Mouse (Mus musculus) ES-E14 (cell line): Measurements from ENCODE around the gene Hoxb2. TPM values are rescaled to one million over a fixed set of nuclear protein-coding genes. Genes with fewer than 3 reads are reported as not detected.

Source experiments
- DNase-seq: peaks from one replicate; pipeline ENCODE4 v3.0.0-alpha.2; 2013; ENCODE audit warnings: low read depth, low spot score
- H3K27ac ChIP-seq: 2 replicates; pipeline ENCODE4 v1.5.1; 2012; ENCODE audit warnings: low read depth, mild to moderate bottlenecking, low read length, moderate library complexity, mixed read lengths; ENCODE audit not compliant: poor library complexity, insufficient read depth, severe bottlenecking
- H3K36me3 ChIP-seq: 2 replicates; pipeline ENCODE4 v1.6.1; 2012; ENCODE audit warnings: mild to moderate bottlenecking, low read length, moderate library complexity, mixed read lengths; ENCODE audit not compliant: control insufficient read depth, poor library complexity, insufficient read depth, severe bottlenecking
- H3K4me1 ChIP-seq, 2 experiments: fragments of 150-350 bp in 1 of 2; sonication (generic) in 1 of 2; 2 replicates each; pipeline ENCODE4 v1.6.1; 2012; ENCODE audit warnings: low read length in 2 of 2, mild to moderate bottlenecking in 1 of 2, mixed read lengths in 1 of 2; ENCODE audit not compliant: control insufficient read depth in 2 of 2, insufficient read depth in 2 of 2, poor library complexity in 1 of 2
- H3K4me3 ChIP-seq, 2 experiments: fragments of 150-350 bp in 1 of 2; sonication (generic) in 1 of 2; 2 replicates each; pipeline ENCODE4 v1.5.1; 2012; ENCODE audit warnings: low read length in 2 of 2, low read depth in 1 of 2, mild to moderate bottlenecking in 1 of 2, mixed read lengths in 1 of 2; ENCODE audit not compliant: insufficient read depth in 1 of 2, poor library complexity in 1 of 2, severe bottlenecking in 1 of 2
- H3K9ac ChIP-seq: 2 replicates; pipeline ENCODE4 v1.6.1; 2012; ENCODE audit warnings: low read depth, mild to moderate bottlenecking, low read length, mixed read lengths; ENCODE audit not compliant: poor library complexity, insufficient read depth, severe bottlenecking
- H3K9me3 ChIP-seq: fragments of 150-350 bp; sonication (generic); 2 replicates; pipeline ENCODE4 v1.6.1; 2012; ENCODE audit warnings: low read depth, mild to moderate bottlenecking, low read length; ENCODE audit not compliant: control insufficient read depth, insufficient read depth
- CHD2 ChIP-seq: IDR thresholded peaks from 2 replicates; pipeline ENCODE4 v1.6.1; 2014; ENCODE audit warnings: mild to moderate bottlenecking, low read depth, low read length, inconsistent platforms
- HCFC1 ChIP-seq: IDR thresholded peaks from 2 replicates; pipeline ENCODE4 v1.6.1; 2012; ENCODE audit warnings: low read length, inconsistent platforms, borderline replicate concordance; ENCODE audit not compliant: insufficient read depth
- MAFK ChIP-seq: IDR thresholded peaks from 2 replicates; pipeline ENCODE4 v1.6.1; 2014; ENCODE audit warnings: mild to moderate bottlenecking, low read depth, low read length, inconsistent platforms; ENCODE audit not compliant: insufficient read depth
- ZC3H11A ChIP-seq: IDR thresholded peaks from 2 replicates; pipeline ENCODE4 v1.6.1; 2012; ENCODE audit warnings: low read depth, mild to moderate bottlenecking, inconsistent platforms, low read length, borderline replicate concordance
- ZNF384 ChIP-seq: IDR thresholded peaks from 2 replicates; pipeline ENCODE4 v1.6.1; 2012; ENCODE audit warnings: low read depth, low read length, inconsistent platforms
- in situ Hi-C, 2 experiments: fragments of 600-800 bp; cut with MboI; formaldehyde crosslinking; loops; one replicate each; pipeline ENCODE4 v1.15.1; 2025; ENCODE audit warnings: low sequenced_read_pairs in 2 of 2, inconsistent platforms in 1 of 2; ENCODE audit not compliant: unreplicated experiment in 2 of 2
- total RNA-seq: library from RNA; depleted of rRNA; stranded (reverse); fragments of 300-350 nt; gene quantifications from 2 replicates; pipeline ENCODE4 v1.2.3, GENCODE M21; 2012

The Hoxb2 gene
- total RNA-seq, 1 experiment: 0.62 TPM

GRCm38 (mm10) chr11:96348988-96349387 lies 1.3 kb upstream of the Hoxb2 start:
- no peak overlapping the region for H3K9ac ChIP-seq
- H3K27ac ChIP-seq: no peak overlapping the region
- TF ChIP-seq HCFC1: no peak
- no peak for TF ChIP-seq ZC3H11A
- TF ChIP-seq MAFK: no peak
- no peak for TF ChIP-seq ZNF384
- TF ChIP-seq CHD2: no peak
- H3K4me1 ChIP-seq: peaks cover 0 to 16% of the 10 kb centered on the region in 2 experiments; a peak in 1 of 4 replicates
- no peaks in the 10 kb centered on the region for H3K36me3 ChIP-seq
- in situ Hi-C loops: no loop called here
- no peak overlapping the region for H3K4me3 ChIP-seq
- H3K9me3 ChIP-seq: no peaks in the 10 kb centered on the region
- DNase-seq: no peak

DNA sequence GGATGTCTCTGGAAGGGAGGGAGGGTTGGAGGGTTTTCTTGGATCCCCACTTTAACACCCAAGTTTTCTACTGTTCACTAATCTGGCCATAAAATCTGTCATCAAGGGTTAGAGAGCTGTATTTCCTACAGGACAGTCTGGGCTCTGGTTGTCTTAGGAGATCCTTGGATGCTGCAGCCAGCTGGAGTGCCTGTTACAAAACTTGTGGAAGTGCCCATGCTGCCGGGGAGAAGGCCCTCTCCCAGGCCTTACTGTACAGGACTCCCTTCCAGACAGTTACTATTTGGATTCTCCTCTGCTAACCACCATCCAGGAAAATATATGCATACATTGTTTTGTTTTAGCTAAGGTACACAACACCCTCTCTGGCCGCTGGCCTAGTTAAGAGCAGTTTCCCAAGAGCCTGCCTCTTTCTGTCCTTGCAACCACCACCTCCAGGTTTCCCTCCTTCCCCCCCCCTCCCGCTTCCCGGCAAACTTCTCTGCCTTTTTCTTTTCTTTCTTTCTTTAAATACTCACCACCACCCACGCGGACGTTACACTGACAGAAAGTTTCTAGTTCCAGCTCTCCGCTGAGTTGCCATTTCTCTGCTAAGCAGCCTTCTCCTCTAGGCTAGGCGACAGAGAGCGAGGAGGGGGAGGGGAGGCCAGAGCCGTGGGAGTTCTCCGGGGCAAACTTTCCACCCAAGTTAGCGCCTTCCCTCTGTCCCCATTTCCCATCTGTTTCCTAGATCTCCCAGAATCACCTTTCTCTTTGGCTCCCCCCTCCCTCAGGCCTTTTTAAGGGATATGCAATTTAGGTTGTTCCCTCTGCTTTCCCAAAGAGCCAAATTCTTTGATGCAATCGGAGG lies 609 bp upstream of the Hoxb2 start:
- no peak for TF ChIP-seq MAFK
- TF ChIP-seq CHD2: no peak
- TF ChIP-seq ZNF384: no peak
- TF ChIP-seq HCFC1: no peak
- TF ChIP-seq ZC3H11A: no peak
- Histone ChIP-seq H3K9ac (no peak overlapping the region), H3K36me3 (no peaks in the 10 kb centered on the region), H3K9me3 (no peaks in the 10 kb centered on the region), H3K4me1 (peaks cover 0 to 13% of the 10 kb centered on the region in 2 experiments; a peak in 1 of 4 replicates), H3K27ac (no peak overlapping the region), H3K4me3 (no peak overlapping the region)
- in situ Hi-C loops: loop anchor here in 1 of 2 experiments (10.0 kb wide), 1 partner anchor 55 kb away; the partner anchor contains the start of gene Hoxb6
- no peak for DNase-seq

GRCm38 (mm10) chr11:96350791-96351190 lies 466 bp downstream of the Hoxb2 start:
- H3K4me3 ChIP-seq: no peak overlapping the region
- H3K36me3 ChIP-seq: no peaks in the 10 kb centered on the region
- no peaks in the 10 kb centered on the region for H3K9me3 ChIP-seq
- no peak overlapping the region for H3K9ac ChIP-seq
- no peak overlapping the region for H3K27ac ChIP-seq
- peaks cover 0 to 9% of the 10 kb centered on the region in 2 experiments; a peak in 1 of 4 replicates for H3K4me1 ChIP-seq
- DNase-seq: no peak
- in situ Hi-C loops: loop anchor here in 1 of 2 experiments (10.0 kb wide), 1 partner anchor 56 kb away; the partner anchor contains the start of gene Hoxb6
- TF ChIP-seq HCFC1: no peak
- TF ChIP-seq MAFK: no peak
- TF ChIP-seq ZC3H11A: no peak
- TF ChIP-seq CHD2: no peak
- no peak for TF ChIP-seq ZNF384

DNA sequence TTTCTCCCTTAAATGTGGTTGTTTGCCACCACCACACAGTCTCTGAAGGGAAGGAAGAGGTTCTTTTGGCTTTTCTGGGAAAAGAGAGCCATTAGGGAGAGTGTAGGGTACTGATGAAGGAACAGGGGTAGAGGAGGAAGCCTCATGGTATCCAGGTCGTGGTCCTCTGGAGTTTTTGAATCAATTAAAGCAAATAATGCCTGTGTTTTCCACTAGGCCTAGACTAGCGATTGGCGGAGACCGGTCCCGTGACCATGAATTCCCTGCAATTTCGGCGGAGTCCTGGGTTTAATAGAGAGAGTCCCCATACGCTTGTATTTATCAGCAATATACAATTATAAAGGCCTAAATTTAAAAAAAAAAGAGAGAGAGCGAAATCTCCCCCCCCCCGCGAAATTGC lies 987 bp downstream of the Hoxb2 start:
- DNase-seq: no peak
- H3K27ac ChIP-seq: no peak overlapping the region
- H3K9me3 ChIP-seq: no peaks in the 10 kb centered on the region
- no peak overlapping the region for H3K4me3 ChIP-seq
- H3K4me1 ChIP-seq: peaks cover 0 to 5% of the 10 kb centered on the region in 2 experiments; a peak in 1 of 4 replicates
- no peak overlapping the region for H3K9ac ChIP-seq
- in situ Hi-C loops: loop anchor here in 1 of 2 experiments (10.0 kb wide), 1 partner anchor 57 kb away; the partner anchor contains the start of gene Hoxb6
- TF ChIP-seq ZC3H11A (no peak), CHD2 (no peak), HCFC1 (no peak), ZNF384 (no peak), MAFK (no peak)
- H3K36me3 ChIP-seq: no peaks in the 10 kb centered on the region
